Mouse (Mus musculus): ENCODE measurements at regions not wholly inside any gene's neighbourhood (a gene's known extent, or its start where the extent isn't known, plus 50 kb on each side); places are given as distances from the start of the nearest gene placed in this dataset.

GRCm38 (mm10) chr13:115595126-115595671 is 493.4 kb upstream of the Itga1 start:
- TF ChIP-seq CTCF (IDR thresholded peaks at IDR 0.05; ENCODE audit: insufficient read depth, low read length) (no peak), POLR2A (IDR thresholded peaks at IDR 0.05; ENCODE audit: borderline replicate concordance, extremely low read depth, low read depth, low read length) (no peak)

Measured in lung, adult 2 months (tissue).